Mouse (Mus musculus) regulatory T cell (primary cell): ENCODE measurements at regions not wholly inside any gene's neighbourhood (a gene's known extent, or its start where the extent isn't known, plus 50 kb on each side); places are given as distances from the start of the nearest gene placed in this dataset.
"Not testable (repeated sequence)": the region's sequence is repeated elsewhere in the genome, so short reads cannot be mapped to it uniquely, and the experiment has no call there.

Experiments used
- in situ Hi-C: fragments of 300-600 bp; cut with MboI, MseI; formaldehyde crosslinking; loops from one replicate; pipeline ENCODE4 v1.15.1; 2025; ENCODE audit warnings: high pct_unique_total_duplicates

DNA sequence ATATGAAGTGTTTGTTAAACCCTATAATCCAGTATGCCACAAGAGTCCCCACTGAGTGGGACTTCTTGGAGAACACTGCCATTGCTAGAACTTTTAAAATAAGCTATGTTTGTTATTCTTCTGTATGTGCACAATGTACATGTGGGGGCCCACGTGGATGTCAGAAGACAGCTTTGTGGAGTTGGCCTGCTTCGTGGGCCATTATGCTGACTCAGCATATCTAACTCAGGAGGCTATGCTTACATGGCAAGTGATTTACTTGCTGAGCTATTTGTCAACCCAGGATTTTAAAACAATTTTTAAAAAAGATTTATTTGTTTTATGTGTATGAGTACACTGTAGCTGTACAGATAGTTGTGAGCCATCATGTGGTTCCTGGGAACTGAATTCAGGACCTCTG lies 207.6 kb upstream of the Steap1 start:
- in situ Hi-C loops, result no loop called here

DNA sequence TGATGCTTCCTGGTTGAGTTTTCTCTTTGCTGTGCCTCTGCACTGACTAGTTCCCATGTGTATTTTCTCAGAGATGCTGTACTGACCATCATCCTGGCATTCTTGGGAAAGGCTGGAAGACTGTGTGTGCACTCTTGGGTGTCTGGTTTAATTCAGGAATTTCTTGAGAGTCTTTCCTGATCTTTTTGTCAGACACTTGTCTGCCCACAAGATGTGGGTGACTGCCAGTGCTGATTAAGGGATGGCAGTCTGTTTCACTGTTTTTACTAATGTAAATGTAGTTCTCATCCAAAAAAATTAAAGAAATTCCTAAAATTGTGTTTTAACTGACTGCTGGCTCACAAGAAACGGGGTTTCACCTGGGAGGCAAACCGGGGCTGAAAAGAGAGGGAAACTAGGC lies 206.7 kb upstream of the Steap1 start:
- in situ Hi-C loops, result no loop called here

DNA sequence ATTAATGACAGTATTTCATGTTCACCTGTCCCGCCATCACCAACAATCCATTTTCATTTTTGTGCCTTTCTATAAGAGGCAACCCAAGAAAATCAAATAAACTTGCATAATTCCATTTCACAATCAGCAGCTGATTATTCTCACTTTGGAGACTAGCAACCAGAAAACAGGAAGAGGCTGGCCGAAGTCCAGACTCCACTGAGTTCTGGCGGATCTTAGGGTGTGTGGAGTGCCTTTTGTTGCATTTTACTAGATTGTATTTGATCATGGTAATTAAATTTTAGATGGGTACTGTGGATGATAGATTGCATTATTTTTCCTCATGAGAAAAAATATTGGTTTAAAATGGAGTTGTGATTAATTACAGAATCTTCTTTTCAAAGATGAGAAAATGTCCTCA lies 176.7 kb upstream of the Steap1 start:
- in situ Hi-C loops, result no loop called here

DNA sequence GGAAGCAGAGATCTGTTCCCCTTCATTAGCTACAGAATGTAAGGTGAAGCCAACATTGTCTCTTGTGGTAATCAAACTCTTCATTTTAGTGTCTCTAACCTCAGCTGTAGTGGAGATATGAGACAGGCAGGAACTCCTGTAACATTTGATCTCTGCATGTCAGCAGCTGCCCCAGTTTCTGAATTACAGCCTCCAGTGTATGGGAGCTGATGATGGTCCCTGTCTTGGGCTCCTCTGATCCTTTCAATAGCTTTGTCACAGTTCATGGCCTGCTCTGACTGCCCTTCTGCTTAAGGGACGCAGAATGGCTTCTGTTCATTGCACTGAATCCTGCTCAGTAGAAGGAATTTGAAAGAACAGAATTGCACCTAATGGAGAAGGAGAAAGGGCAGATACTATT lies 167.3 kb upstream of the Steap1 start:
- in situ Hi-C loops, result no loop called here

DNA sequence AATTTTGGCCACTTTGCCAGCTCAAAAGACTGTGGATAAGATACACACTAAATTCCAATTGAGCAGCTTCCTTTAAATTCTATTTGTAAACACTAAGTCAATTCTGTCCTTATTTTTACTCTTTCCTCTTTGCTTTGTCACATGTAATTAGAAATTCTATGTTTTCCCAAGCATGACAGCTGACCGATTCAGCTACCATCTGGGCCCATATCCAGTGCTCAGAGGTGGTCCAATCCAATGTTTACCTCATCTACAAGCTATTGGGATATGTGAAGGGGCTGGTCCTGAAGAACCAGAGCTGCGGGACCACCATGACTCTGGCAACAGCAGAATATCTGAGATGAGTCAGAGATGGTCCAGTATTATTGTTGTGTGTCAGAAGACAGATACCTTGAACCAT lies 140.2 kb upstream of the Steap1 start:
- in situ Hi-C loops, result no loop called here

DNA sequence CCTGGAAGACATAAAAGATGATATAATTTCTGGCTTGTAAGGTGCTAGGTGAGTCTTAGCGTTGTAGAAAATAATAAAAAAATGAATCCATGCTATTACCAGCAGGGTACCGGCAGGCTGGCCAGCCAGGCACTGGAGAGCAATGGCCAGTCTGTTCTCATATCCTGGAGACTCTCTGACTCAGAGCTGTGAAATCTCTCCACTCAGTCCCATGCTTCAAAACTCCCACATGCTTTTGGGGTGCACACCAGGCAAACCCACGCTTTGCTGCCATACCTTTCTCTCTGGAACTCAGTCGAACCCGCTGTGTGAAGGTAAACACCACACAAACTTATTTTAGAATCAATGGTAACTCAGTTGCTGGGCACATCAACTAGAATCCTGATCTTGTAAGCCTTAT lies 124.3 kb upstream of the Steap1 start:
- in situ Hi-C loops, result no loop called here

DNA sequence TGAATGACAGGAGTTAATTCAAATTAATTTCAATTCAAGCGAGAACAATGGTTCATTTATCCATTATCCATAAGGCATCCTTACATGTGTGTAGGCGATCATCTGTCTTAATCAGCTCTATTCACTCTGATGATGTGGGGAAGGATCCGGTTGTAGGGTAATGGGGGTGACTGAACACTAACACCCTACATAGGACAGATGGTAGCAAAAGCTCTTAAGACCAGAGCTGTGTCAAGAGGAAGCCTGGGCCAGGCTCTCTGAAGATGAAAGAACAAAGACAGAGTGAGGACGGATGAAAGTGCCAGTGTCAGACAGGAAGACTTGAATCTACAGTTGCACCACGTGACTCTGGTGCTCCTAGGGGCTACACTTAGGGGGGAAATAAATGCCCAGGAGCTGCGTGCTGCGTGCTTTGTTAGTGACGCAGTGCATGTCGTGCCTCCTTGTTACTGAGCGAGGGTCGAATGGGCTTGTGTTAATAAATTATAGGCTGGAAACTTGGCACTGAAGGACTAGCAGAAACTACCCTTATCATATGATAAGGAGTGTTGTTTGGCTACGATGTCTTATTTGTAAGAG lies 107.1 kb upstream of the Steap1 start:
- in situ Hi-C loops, result loop anchor here (10.0 kb wide), 1 partner anchor 191 kb away; the partner anchor contains the start of gene Cfap69

DNA sequence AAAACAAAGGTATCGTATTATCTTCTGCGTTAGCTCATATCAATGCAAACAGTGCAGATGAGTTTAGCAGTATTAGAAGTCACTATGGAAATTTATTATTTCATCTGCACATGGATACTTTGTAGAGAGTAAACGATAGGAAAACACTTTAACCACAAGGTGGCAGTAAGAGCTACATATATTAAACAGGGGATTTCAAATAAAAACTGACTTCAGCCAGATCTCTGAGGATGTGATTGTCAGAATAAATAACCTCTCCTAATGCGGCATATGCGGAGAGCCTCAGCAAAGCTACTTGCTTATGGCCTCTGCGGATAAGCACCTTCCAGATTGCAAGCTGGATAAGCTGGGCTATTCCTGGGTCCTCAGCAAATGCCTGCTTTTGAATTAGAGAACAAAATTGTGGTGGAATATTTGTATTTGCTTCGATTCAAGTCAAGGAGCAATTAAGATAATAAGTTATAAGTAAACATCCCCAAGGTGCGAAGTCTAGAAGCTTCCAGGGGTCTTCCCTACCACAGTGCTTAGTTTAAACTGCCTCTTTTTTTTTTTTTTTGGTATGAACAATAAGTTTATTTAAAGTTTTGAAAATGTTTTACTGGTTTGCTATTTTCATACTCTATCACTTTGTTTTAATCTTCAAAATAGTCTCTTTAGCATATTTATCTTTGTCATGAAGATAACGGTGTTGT lies 96.8 kb upstream of the Steap1 start:
- in situ Hi-C loops, result no loop called here

DNA sequence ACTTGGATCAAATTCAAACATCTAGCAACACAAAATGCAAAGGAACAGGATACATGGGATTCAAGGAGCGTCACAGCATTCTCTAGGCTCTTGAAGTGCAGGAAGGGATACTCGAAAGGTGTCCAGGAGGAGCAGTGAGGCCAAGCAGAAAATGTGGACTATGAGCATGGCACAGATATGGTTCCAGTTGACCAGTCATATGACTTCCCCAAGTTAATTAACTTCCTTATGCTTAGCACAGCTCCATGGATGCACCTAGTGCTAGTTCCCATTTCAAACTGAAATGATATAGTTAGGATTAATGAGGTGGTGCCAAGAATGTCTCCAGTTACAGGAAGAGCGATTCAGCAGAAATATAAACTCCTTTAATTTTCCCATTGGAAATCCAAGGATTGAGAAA lies 95.2 kb upstream of the Steap1 start:
- in situ Hi-C loops, result no loop called here

DNA sequence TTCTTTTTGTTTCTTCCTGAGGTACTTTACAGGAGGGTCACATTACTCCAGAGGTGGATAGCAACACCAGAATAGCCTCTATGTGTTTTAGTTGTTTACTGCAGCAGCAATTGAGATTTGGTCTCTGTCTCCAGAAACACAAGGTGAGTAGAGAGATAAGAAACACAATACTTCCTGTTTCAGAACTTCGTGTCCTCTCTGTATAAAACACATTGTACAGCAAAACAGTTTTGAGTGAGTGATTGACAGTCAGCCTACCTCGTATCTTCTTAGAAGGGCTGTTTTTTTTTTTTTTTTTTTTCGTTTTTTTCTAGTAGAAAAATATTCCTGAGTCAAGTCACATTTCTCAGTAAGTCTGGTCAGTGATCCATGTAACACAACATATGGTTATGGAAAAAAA lies 89.6 kb upstream of the Steap1 start:
- in situ Hi-C loops, result no loop called here

DNA sequence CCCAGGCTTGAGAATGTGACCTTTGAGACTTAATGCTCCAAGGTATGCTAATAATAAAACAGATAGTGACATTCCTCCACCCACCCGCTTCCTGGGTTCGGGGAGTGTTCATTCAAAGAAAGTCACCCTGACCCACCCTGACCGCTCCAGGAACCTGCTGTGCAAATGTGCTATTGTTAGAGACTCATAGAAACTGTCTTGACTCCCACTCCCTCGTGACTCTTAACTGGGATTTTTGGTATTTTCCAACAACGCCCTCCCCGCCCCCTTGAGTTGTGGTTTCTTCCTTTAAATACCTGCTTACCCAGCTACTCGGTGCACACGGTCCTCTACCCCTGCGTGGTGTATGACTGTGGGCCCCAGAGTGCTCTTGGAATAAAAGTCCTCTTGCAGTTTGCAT lies 73.5 kb upstream of the Steap1 start:
- in situ Hi-C loops, result not testable (repeated sequence)
